Mouse (Mus musculus) limb, embryonic 10.5 days (tissue): ENCODE results near the gene Slc3a2. TPM values are rescaled to one million over a fixed set of nuclear protein-coding genes. Genes with fewer than 3 reads are reported as not detected.

ENCODE experiments used
- DNase-seq: peaks from one replicate; pipeline ENCODE4 v3.0.0-alpha.2; 2017; ENCODE audit warnings: low spot score
- H3K27ac ChIP-seq: fragments of 300-500 bp; sonication (generic); 2 replicates; pipeline ENCODE4 v1.5.1; 2016; ENCODE audit warnings: mild to moderate bottlenecking
- H3K27me3 ChIP-seq: fragments of 300-500 bp; sonication (generic); 2 replicates; pipeline ENCODE4 v1.6.1; 2016; ENCODE audit warnings: low read depth, mild to moderate bottlenecking; ENCODE audit not compliant: poor library complexity, severe bottlenecking
- H3K36me3 ChIP-seq: fragments of 300-500 bp; sonication (generic); 2 replicates; pipeline ENCODE4 v1.6.1; 2016; ENCODE audit warnings: mild to moderate bottlenecking, moderate library complexity
- H3K4me1 ChIP-seq: fragments of 300-500 bp; sonication (generic); 2 replicates; pipeline ENCODE4 v1.6.1; 2016
- H3K4me3 ChIP-seq: fragments of 300-500 bp; sonication (generic); 2 replicates; pipeline ENCODE4 v1.5.1; 2016; ENCODE audit warnings: mild to moderate bottlenecking, moderate library complexity
- H3K9me3 ChIP-seq: fragments of 300-500 bp; sonication (generic); replicated peaks from 2 replicates; pipeline ENCODE4 v1.6.1; 2016; ENCODE audit warnings: mild to moderate bottlenecking
- WGBS: fragments of 180-500 bp; shearing (Covaris S2); methylation state at CpG from one replicate; pipeline ENCODE4 v1.1.7; 2016; 5-methylcytosine and 5-hydroxymethylcytosine counted together
- polyA plus RNA-seq: library from polyadenylated mRNA; unstranded; fragments of >200 nt; fragmentation: Nextera tagmentation; extraction: Ambion mirVana; gene quantifications from 2 replicates; pipeline ENCODE4 v1.2.1, GENCODE M21; 2016

Gene Slc3a2
- polyA plus RNA-seq, 1 experiment from 2014 or later, result 119 TPM

DNA sequence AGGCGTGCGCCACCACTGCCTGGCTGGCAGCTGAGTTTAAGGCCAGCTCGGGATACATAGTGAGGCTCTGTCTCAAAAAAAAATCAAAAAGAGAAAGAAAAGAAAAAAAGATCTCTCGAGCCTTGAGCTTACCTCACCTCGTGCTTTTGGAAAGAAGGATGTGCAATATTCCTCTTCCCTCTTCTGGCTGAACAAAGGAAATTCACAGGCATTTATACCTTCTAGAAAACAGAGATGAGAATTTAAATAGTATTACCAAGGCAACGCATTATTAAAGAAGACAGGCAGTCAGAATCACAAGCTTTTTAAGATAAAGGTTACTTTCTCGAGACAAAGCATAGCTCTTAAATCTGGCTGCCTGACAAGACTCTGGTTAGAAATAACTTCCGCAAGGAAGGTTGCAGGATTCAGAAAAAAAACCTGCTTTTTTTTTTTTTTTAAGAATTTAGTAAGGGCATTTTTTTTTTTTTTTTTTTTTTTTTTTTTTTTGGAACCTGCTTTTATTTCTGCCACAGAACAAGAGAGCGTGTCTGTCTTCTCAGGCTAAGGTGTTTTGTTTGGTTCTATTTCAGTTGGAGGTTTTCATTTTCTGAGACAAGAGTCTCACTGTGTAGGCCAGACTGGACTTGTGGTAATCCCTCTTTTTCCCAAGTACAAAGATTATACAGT lies 31.2 kb downstream of the Slc3a2 start:
- H3K4me3 ChIP-seq, result no peak overlapping the region
- WGBS, result 80% methylated on average over 9 of the region's 9 CpGs
- DNase-seq, result no peak
- H3K27ac ChIP-seq, result no peak overlapping the region
- no peaks in the 10 kb centered on the region for H3K36me3 ChIP-seq
- no peaks in the 10 kb centered on the region for H3K9me3 ChIP-seq
- H3K4me1 ChIP-seq, result no peaks in the 10 kb centered on the region
- H3K27me3 ChIP-seq, result no peaks in the 10 kb centered on the region

DNA sequence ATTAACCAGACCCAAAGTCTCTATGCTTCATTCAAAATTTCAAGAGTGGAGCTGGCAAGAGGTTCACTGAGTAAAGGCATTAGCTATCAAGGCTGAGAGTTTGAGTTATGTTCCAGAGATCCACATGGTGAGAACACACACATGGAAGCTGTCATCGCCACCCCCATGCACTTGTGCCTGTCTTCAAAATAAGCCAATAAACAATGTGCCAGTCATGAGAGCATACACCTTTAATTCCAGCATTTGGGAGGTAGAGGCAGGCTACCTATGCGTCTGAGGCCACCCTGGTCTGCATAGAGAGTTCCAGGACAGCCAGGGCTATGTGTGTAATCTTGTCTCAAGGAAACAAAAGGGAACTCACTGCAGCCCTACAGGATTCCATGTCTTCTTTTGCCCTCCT lies 39.5 kb downstream of the Slc3a2 start:
- Histone ChIP-seq H3K27me3 (0 out of 2 replicates have a peak, but pooled peaks cover 11% of the 10 kb centered on the region), H3K4me1 (peaks cover 10% of the 10 kb centered on the region), H3K4me3 (no peak overlapping the region), H3K36me3 (no peaks in the 10 kb centered on the region), H3K9me3 (no peaks in the 10 kb centered on the region), H3K27ac (no peak overlapping the region)
- no peak for DNase-seq
- WGBS, result 76% methylated on average over 2 of the region's 2 CpGs

DNA sequence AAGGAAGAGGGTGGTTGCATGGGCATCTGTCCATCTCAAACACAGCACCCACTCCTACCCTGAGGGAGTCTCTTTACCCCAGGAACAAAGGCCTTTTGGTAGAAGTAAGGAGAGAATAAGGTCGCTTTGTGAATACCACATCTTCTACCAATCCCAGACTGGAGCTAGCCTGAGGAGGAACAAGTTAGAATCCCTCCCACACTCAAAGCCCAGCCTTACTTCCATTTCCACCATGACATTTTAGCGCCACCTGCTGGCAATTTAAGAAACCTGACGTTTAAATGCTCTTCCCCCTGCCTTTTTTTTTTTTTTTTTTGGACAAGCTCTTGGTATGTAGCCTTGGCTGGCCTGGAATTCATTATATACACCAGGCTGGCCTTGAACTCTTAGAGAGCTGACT lies 40.2 kb downstream of the Slc3a2 start:
- H3K27ac ChIP-seq, result no peak overlapping the region
- H3K4me1 ChIP-seq, result peaks cover 13% of the 10 kb centered on the region
- H3K36me3 ChIP-seq, result no peaks in the 10 kb centered on the region
- H3K27me3 ChIP-seq, result 0 out of 2 replicates have a peak, but pooled peaks cover 14% of the 10 kb centered on the region
- peak; percentile 80 for DNase-seq
- H3K9me3 ChIP-seq, result no peaks in the 10 kb centered on the region
- 1% methylated on average over 3 of the region's 3 CpGs for WGBS
- no peak overlapping the region for H3K4me3 ChIP-seq

DNA sequence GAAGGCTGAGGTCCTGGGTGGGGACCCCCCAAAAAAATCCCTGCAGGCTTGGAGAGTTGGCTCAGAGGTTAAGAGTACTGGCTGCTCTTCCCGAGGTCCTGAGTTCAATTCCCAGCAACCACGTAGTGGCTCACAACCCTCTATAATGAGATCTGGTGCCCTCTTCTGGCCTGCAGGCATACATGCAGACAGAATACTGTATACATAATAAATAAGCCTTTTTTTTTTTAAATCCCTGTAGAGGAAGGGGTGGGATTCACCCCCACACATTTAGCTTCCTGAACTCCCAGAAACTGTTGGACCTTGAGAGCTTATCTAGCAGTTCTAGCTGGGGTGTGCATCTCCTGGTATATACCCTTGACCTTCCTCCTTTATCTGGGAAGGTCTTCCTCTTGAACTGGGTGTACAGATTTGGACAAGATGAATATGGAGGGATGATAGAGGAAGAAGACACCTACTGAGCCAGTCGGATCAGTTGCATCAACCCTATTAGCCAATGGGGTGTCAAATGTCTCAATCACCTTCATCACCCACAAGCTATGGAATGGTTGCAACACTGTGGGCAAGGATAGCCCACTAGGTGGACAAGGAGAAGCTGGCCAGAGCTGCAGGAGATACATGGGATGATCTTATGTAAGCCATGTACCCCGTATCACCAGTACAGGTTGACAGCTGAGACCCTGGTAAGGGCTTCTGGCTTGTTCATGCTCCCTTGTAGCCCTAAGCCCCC lies 41.4 kb downstream of the Slc3a2 start:
- Histone ChIP-seq H3K4me3 (no peak overlapping the region), H3K27ac (no peak overlapping the region), H3K9me3 (no peaks in the 10 kb centered on the region), H3K4me1 (peaks cover 13% of the 10 kb centered on the region), H3K36me3 (no peaks in the 10 kb centered on the region), H3K27me3 (0 out of 2 replicates have a peak, but pooled peaks cover 14% of the 10 kb centered on the region)
- 89% methylated on average over 4 of the region's 4 CpGs for WGBS
- DNase-seq, result no peak

DNA sequence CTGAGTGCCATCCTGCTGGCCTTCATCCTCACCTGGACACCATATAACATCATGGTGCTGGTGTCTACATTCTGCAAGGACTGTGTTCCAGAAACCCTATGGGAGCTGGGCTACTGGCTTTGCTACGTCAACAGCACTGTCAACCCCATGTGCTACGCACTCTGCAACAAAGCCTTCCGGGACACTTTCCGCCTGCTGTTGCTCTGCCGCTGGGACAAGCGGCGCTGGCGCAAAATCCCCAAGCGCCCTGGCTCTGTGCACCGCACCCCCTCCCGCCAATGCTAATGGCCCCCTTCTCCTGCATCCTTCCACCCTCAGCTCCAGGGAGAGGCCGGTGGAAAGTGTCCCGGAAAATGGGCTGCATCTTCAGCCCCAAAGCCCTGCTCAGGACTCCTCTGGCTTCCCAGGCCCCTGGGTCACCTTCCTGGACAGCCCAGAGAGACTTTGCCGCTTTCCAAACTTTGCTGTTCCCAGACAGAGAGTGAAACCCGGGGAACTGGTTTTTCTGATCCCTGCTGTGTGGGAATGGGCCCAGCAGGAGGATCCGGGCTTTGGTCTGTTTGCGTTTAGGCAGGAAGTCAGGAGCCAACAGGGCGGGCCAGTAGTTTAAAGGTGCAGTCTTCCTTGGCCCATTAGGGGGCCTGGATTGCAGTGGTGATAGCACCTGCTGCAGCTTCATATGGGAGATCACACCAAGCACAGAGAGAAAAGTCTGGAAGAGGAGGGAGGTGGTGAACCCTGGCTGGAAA lies 44.0 kb downstream of the Slc3a2 start:
- Histone ChIP-seq H3K4me3 (peak overlapping the region; percentile 15; the same call in 1 of the 2 replicates), H3K27me3 (0 out of 2 replicates have a peak, but pooled peaks cover 14% of the 10 kb centered on the region), H3K4me1 (peaks cover 13% of the 10 kb centered on the region), H3K36me3 (no peaks in the 10 kb centered on the region), H3K27ac (peak overlapping the region; percentile 67), H3K9me3 (no peaks in the 10 kb centered on the region)
- DNase-seq, result no peak
- 30% methylated on average over 18 of the region's 18 CpGs for WGBS

DNA sequence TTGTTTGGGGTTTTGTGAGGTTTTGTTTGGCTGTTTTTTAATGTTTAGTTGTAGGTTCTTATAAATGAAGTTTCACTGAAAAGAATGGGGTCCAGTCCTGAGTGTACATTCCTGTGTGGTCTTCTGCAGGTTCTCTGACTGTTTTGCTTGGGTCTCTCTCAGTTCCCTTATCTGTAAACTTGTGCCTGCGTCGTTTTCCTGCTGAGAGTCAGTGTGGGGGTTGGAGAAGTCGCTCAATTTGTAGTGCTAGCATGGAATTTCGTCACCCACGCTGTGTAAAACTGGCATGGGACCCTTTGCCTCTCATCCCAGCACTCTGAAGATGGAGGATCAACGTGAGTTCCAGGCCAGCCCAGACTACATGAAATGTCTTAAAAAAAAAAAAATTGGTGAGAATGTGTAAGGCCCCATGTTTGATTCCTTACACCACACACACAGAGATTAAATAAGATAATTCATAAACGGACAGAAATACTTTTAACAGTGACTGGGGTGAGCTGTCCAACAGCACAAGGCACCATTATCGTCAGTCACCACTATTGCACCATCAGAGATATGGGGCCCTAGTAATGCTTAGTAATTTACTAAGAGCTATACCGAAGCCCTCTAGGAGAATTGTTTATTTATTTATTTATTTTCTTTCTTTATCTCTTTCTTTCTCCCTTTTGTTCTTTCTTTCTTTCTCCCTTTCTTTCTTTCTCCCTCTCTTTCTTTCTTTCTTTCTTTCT lies 49.7 kb downstream of the Slc3a2 start:
- no peaks in the 10 kb centered on the region for H3K9me3 ChIP-seq
- 79% methylated on average over 9 of the region's 9 CpGs for WGBS
- H3K4me1 ChIP-seq, result peaks cover 1% of the 10 kb centered on the region; the same call in 1 of the 2 replicates
- no peaks in the 10 kb centered on the region for H3K36me3 ChIP-seq
- no peak overlapping the region for H3K4me3 ChIP-seq
- DNase-seq, result no peak
- H3K27ac ChIP-seq, result no peak overlapping the region
- 0 out of 2 replicates have a peak, but pooled peaks cover 1% of the 10 kb centered on the region for H3K27me3 ChIP-seq

DNA sequence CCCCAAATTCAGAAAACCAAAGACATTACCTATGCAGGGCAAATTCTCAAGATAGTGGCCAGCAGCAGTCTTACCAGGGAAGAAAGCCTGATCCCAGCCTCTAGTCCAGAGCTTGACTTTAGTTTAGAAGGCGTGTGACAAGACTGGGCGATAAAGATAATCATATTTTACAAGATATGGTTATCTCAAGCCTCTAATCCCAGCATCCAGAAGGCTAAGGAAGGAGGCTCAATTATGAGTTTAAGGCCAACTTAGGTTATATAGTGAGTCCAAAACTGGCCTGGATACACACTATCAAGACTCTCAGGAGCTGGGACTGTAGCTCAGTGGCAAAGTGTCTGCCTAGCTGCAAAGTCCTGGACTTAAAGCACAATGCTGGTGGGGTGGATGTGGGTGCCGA lies 50.3 kb downstream of the Slc3a2 start:
- H3K9me3 ChIP-seq, result no peaks in the 10 kb centered on the region
- H3K4me3 ChIP-seq, result no peak overlapping the region
- H3K36me3 ChIP-seq, result no peaks in the 10 kb centered on the region
- WGBS, result 90% methylated on average over 3 of the region's 3 CpGs
- no peaks in the 10 kb centered on the region for H3K27me3 ChIP-seq
- no peak for DNase-seq
- H3K27ac ChIP-seq, result no peak overlapping the region
- H3K4me1 ChIP-seq, result no peaks in the 10 kb centered on the region

DNA sequence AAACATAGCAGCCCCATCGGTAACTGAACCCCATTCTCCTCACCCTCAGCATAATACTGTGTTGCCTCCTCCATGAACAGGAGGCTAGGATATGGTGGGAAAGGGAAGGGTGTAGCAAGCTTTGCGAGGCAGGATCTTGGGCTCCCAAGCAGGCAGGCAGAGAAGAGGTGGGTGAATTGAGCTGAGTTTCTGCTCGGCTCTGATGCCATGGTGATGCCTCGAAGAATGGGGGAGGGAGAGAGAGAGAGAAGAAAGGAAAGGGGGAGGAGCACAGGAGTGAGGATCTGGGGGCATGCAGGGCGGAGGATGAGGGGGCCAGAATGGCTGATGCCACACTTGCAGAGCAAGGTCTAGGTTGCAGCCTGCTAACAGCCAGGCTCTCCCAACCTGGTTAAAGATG lies 57.4 kb downstream of the Slc3a2 start:
- WGBS, result 81% methylated on average over 5 of the region's 5 CpGs
- peaks cover 13% of the 10 kb centered on the region for H3K4me1 ChIP-seq
- no peak overlapping the region for H3K4me3 ChIP-seq
- no peaks in the 10 kb centered on the region for H3K36me3 ChIP-seq
- DNase-seq, result no peak
- no peaks in the 10 kb centered on the region for H3K9me3 ChIP-seq
- H3K27ac ChIP-seq, result no peak overlapping the region
- H3K27me3 ChIP-seq, result peaks cover 30% of the 10 kb centered on the region

DNA sequence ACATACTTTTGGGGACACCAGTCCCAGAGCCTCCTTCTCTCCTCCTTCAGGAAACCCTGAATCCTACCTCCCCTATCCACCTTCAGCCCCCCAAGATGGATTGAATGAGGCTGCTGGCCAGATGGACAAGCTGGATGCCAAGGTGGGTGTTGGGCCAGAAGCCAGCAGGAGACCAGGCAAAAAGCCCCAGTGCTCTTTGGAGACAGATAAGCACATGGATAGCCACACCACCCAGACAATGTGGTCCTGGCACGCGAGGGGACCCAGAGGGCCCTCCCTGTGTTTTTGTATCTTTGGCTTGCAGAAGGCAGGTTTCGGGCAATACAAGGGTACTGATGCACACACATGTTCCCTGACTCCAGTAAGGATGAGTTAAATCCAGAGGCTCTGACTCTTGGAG lies 58.3 kb downstream of the Slc3a2 start:
- Histone ChIP-seq H3K27ac (no peak overlapping the region), H3K4me3 (no peak overlapping the region), H3K9me3 (no peaks in the 10 kb centered on the region), H3K36me3 (no peaks in the 10 kb centered on the region), H3K27me3 (peaks cover 35% of the 10 kb centered on the region), H3K4me1 (peaks cover 13% of the 10 kb centered on the region)
- WGBS, result 97% methylated on average over 3 of the region's 3 CpGs
- DNase-seq, result no peak

DNA sequence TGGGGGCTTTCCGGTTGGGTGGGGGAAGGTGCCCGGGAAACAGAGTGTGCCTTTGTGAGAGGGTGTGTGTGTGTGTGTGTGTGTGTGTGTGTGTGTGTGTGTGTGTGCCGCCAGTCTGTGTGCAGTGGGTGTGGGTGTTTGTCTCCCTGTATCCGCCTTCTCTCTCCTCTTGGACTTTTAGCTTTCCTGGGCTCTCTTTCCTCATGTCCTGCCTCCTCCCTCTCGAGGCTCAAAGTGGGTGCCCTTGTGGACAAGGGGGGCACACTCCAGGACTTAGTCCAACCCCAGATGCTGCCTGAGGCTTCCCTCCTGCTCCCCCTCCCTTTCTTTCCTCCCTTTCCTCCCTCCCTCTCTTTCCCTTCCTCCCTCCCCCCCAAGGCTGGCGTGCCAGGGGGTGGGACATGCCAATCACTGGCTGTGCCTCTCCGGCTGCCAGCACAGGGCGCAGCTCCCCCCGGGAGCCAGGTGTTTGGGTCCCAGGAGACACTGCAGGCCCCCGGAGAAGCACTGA lies 59.2 kb downstream of the Slc3a2 start:
- DNase-seq, result no peak
- no peaks in the 10 kb centered on the region for H3K36me3 ChIP-seq
- WGBS, result 60% methylated on average over 10 of the region's 10 CpGs
- peaks cover 13% of the 10 kb centered on the region for H3K4me1 ChIP-seq
- no peak overlapping the region for H3K4me3 ChIP-seq
- H3K27ac ChIP-seq, result peak overlapping the region; percentile 36; the same call in 1 of the 2 replicates
- peaks cover 35% of the 10 kb centered on the region for H3K27me3 ChIP-seq
- no peaks in the 10 kb centered on the region for H3K9me3 ChIP-seq

DNA sequence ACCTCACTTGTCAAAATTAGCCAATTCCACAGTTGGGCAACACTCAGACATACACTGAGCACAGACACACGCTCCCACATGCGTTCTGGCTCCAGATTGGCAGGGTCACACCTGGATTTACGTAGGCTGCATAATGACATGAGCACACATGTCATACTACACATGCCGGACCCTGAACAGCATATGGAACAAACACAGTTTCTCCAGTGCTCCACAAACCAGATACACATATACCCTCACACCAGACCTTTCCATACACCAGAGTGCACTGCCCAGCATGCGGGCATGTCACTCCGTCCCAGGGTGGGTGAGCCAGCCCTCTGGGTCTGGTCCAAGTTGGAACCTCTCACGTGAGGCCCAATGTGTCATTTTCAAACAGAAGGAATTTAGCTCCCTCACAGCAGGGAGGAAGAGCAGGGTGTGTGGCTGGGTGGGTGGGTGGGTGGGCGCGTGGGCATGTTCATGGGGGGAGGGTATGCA lies 59.8 kb downstream of the Slc3a2 start, which contains the start of gene Chrm1:
TSS of gene Chrm1 (plus strand) at position 430 of the 480 bp plus-strand sequence.
- no peaks in the 10 kb centered on the region for H3K9me3 ChIP-seq
- H3K27ac ChIP-seq, result peak within 1 kb of the TSS; percentile 36; the same call in 1 of the 2 replicates
- peaks cover 35% of the 10 kb centered on the region for H3K27me3 ChIP-seq
- 82% methylated on average over 9 of the region's 9 CpGs for WGBS
- H3K36me3 ChIP-seq, result no peaks in the 10 kb centered on the region
- no peak for DNase-seq
- peak within 1 kb of the TSS; percentile 55 for H3K4me3 ChIP-seq
- H3K4me1 ChIP-seq, result peaks cover 16% of the 10 kb centered on the region

DNA sequence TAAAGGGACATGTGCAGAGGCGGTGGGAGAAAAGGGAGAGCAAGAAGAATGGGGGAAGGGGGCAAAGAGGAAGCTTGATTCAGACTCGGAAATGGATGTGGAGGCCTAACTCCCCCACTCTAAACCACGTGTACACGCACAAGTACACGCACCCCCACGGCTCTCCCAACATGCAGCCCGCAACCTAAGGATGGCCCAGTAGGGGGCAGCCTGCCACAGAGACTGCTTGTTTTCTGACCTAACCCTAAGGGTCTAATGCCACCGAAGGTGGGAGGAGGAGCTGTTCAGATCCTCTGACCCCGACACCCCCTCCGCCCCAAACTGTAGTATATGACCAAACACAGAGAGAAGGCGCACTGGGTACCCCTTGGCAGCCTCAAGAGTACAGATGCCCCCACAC lies 60.8 kb downstream of the Slc3a2 start:
- Histone ChIP-seq H3K4me3 (peak overlapping the region; percentile 55), H3K9me3 (no peaks in the 10 kb centered on the region), H3K27me3 (peaks cover 35% of the 10 kb centered on the region), H3K36me3 (no peaks in the 10 kb centered on the region), H3K4me1 (peaks cover 18% of the 10 kb centered on the region), H3K27ac (peak overlapping the region; percentile 83)
- 4% methylated on average over 11 of the region's 11 CpGs for WGBS
- DNase-seq, result peak; percentile 81
